Mouse (Mus musculus) lung, postnatal 0 days (tissue): Measurements from ENCODE around the gene Tgfa.

ENCODE experiments used
- CTCF ChIP-seq: IDR thresholded peaks from 2 replicates; pipeline ENCODE4 v1.5.1; 2016; ENCODE audit warnings: antibody characterized with exemption, mild to moderate bottlenecking
- EP300 ChIP-seq: IDR thresholded peaks from 2 replicates; pipeline ENCODE4 v1.6.1; 2016; ENCODE audit warnings: antibody characterized with exemption, mild to moderate bottlenecking, control low read depth

DNA sequence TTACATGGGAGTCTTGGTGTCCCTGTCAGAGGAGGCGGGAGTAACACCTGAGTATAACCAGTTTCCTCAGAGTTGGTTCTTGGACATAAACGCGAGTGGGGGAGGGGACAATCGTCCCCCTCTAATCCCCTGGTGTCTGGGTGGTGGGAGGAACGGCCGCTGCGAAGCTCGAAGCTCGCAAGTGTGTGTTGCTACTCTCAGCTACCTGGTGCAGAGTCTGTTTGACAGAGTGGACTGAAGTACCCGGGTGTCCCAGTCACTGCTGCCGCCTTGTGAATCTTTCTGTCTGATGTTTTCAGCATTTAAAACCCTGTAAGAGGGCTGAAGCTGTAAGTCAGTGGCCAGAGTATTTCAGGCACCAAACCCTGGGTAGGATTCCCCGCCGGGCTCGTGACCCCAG is 1.0 kb downstream of the Tgfa start:
- TF ChIP-seq CTCF (no peak), EP300 (no peak)
